Mouse (Mus musculus): ENCODE results near the gene Sdha.

Gene Sdha

GRCm38 (mm10) chr13:74349566-74350434, at the start of gene Sdha, which contains the start of gene Ccdc127:
Gene Sdha, minus strand, starts transcription at chr13:74350280.
Gene Ccdc127, plus strand, starts transcription at chr13:74350309.
- DNase-seq, result peak; percentile 100

- no peak for DNase-seq
Observed at GRCm38 (mm10) chr13:74399298-74399839, 49.3 kb upstream of the Sdha start, which contains the start of gene Ftl1-ps1. Gene Ftl1-ps1, plus strand, starts transcription at chr13:74399694.

GRCm38 (mm10) chr13:74391156-74391555, 41.1 kb upstream of the Sdha start:
- DNase-seq, result no peak

GRCm38 (mm10) chr13:74390371-74390990, 40.4 kb upstream of the Sdha start, which contains the start of gene Zfp72:
Gene Zfp72, minus strand, starts transcription at chr13:74390836.
- DNase-seq, result peak; percentile 96

- DNase-seq, result no peak
Observed at GRCm38 (mm10) chr13:74389730-74390129, 39.6 kb upstream of the Sdha start.

- DNase-seq, result no peak
Observed at GRCm38 (mm10) chr13:74382289-74382688, 32.2 kb upstream of the Sdha start.

- no peak for DNase-seq
Observed at GRCm38 (mm10) chr13:74381533-74382276, 31.6 kb upstream of the Sdha start.

GRCm38 (mm10) chr13:74363859-74364235, 13.8 kb upstream of the Sdha start, which contains the start of gene Lrrc14b:
Gene Lrrc14b, minus strand, starts transcription at chr13:74364005.
- peak; percentile 97 for DNase-seq

GRCm38 (mm10) chr13:74363176-74363858, 13.2 kb upstream of the Sdha start:
- DNase-seq, result peak; percentile 93

GRCm38 (mm10) chr13:74362218-74362617, 12.1 kb upstream of the Sdha start:
- DNase-seq, result peak; percentile 85

- DNase-seq, result peak; percentile 78
Observed at GRCm38 (mm10) chr13:74356491-74356890, 6.4 kb upstream of the Sdha start.

GRCm38 (mm10) chr13:74350435-74350906, 391 bp upstream of the Sdha start:
- no peak for DNase-seq

- DNase-seq, result no peak
Observed at GRCm38 (mm10) chr13:74341036-74341435, 9.0 kb downstream of the Sdha start.

- no peak for DNase-seq
Observed at GRCm38 (mm10) chr13:74329321-74329720, 20.8 kb downstream of the Sdha start.

- DNase-seq, result peak; percentile 100
Observed at GRCm38 (mm10) chr13:74317170-74317849, 32.8 kb downstream of the Sdha start, which contains the start of gene Pdcd6. Gene Pdcd6, minus strand, starts transcription at chr13:74317580.

- DNase-seq, result no peak
Observed at GRCm38 (mm10) chr13:74316789-74317169, 33.3 kb downstream of the Sdha start.

GRCm38 (mm10) chr13:74316386-74316785, 33.7 kb downstream of the Sdha start:
- DNase-seq, result peak; percentile 37

GRCm38 (mm10) chr13:74314616-74315015, 35.5 kb downstream of the Sdha start:
- peak; percentile 49 for DNase-seq

- peak; percentile 61 for DNase-seq
Observed at GRCm38 (mm10) chr13:74305780-74306179, 44.3 kb downstream of the Sdha start.

- peak; percentile 55 for DNase-seq
Observed at GRCm38 (mm10) chr13:74305380-74305779, 44.7 kb downstream of the Sdha start.

Measured in heart, adult 11 months (tissue).